Mouse (Mus musculus) neural tube, embryonic 12.5 days (tissue): ENCODE measurements around the gene Kptn. TPM values are rescaled to one million over a fixed set of nuclear protein-coding genes. Genes with fewer than 3 reads are reported as not detected.

Experiments
- ATAC-seq: fragments of 200-750 bp; cut with Nextera tagmentation; 2 replicates; pipeline ENCODE4 v1.8.0; 2017; ENCODE audit warnings: low read depth, mild to moderate bottlenecking, moderate TSS enrichment, moderate library complexity; ENCODE audit not compliant: low FRiP score
- H3K27ac ChIP-seq: fragments of 300-500 bp; sonication (generic); 2 replicates; pipeline ENCODE4 v1.5.1; 2016
- H3K27me3 ChIP-seq: fragments of 300-500 bp; sonication (generic); replicated peaks from 2 replicates; pipeline ENCODE4 v1.6.1; 2016; ENCODE audit warnings: mild to moderate bottlenecking
- H3K36me3 ChIP-seq: fragments of 300-500 bp; sonication (generic); 2 replicates; pipeline ENCODE4 v1.6.1; 2016; ENCODE audit warnings: mild to moderate bottlenecking
- H3K4me1 ChIP-seq: fragments of 300-500 bp; sonication (generic); 2 replicates; pipeline ENCODE4 v1.6.1; 2016
- H3K4me2 ChIP-seq: fragments of 300-500 bp; sonication (generic); replicated peaks from 2 replicates; pipeline ENCODE4 v1.6.1; 2016; ENCODE audit warnings: mild to moderate bottlenecking
- H3K4me3 ChIP-seq: fragments of 300-500 bp; sonication (generic); 2 replicates; pipeline ENCODE4 v1.5.1; 2016
- H3K9ac ChIP-seq: fragments of 300-500 bp; sonication (generic); 2 replicates; pipeline ENCODE4 v1.6.1; 2016; ENCODE audit warnings: mild to moderate bottlenecking
- H3K9me3 ChIP-seq: fragments of 300-500 bp; sonication (generic); 2 replicates; pipeline ENCODE4 v1.6.1; 2016; ENCODE audit warnings: mild to moderate bottlenecking
- WGBS: fragments of 180-500 bp; shearing (Covaris S2); methylation state at CpG from one replicate; pipeline ENCODE4 v1.1.7; 2016; 5-methylcytosine and 5-hydroxymethylcytosine counted together
- polyA plus RNA-seq: library from polyadenylated mRNA; unstranded; fragments of >200 nt; fragmentation: Nextera tagmentation; extraction: Ambion mirVana; gene quantifications from 2 replicates; pipeline ENCODE4 v1.2.1, GENCODE M21; 2016

Kptn gene
- 29.6 and 32.9 TPM in 2 replicates for polyA plus RNA-seq

- no peaks in the 10 kb centered on the region for H3K9me3 ChIP-seq
- H3K27ac ChIP-seq: no peak within 1 kb of the TSS
- ATAC-seq: peak; percentile 90
- 2% methylated on average over 33 of the region's 33 CpGs for WGBS
- H3K4me2 ChIP-seq: peak within 1 kb of the TSS; percentile 61
- H3K4me1 ChIP-seq: peaks cover 7% of the 10 kb centered on the region; the same call in 1 of the 2 replicates
- no peaks in the 10 kb centered on the region for H3K27me3 ChIP-seq
- H3K4me3 ChIP-seq: peak within 1 kb of the TSS; percentile 71
- peak within 1 kb of the TSS; percentile 67 for H3K9ac ChIP-seq
- H3K36me3 ChIP-seq: peaks cover 38% of the 10 kb centered on the region
Measured at GRCm38 (mm10) chr7:16119569-16120261, at the start of gene Kptn. Kptn (plus strand) TSS chr7:16119895.

- Histone ChIP-seq H3K9ac (no peak overlapping the region), H3K27me3 (no peaks in the 10 kb centered on the region), H3K4me3 (no peak overlapping the region), H3K36me3 (no peaks in the 10 kb centered on the region), H3K4me2 (no peak overlapping the region), H3K27ac (no peak overlapping the region), H3K9me3 (no peaks in the 10 kb centered on the region), H3K4me1 (no peaks in the 10 kb centered on the region)
- no peak for ATAC-seq
Measured at GRCm38 (mm10) chr7:16070846-16071245, 48.8 kb upstream of the Kptn start.

GRCm38 (mm10) chr7:16071906-16072305 lies 47.8 kb upstream of the Kptn start:
- no peak for ATAC-seq
- no peak overlapping the region for H3K4me2 ChIP-seq
- WGBS: 84% methylated on average over 6 of the region's 6 CpGs
- no peaks in the 10 kb centered on the region for H3K36me3 ChIP-seq
- no peaks in the 10 kb centered on the region; the same call in 1 of the 2 replicates for H3K27me3 ChIP-seq
- no peak overlapping the region for H3K27ac ChIP-seq
- no peaks in the 10 kb centered on the region for H3K4me1 ChIP-seq
- no peaks in the 10 kb centered on the region for H3K9me3 ChIP-seq
- H3K9ac ChIP-seq: no peak overlapping the region
- H3K4me3 ChIP-seq: no peak overlapping the region

- Histone ChIP-seq H3K9ac (no peak overlapping the region), H3K4me2 (no peak overlapping the region), H3K27ac (no peak overlapping the region), H3K36me3 (no peaks in the 10 kb centered on the region), H3K4me3 (no peak overlapping the region), H3K27me3 (peaks cover 3% of the 10 kb centered on the region), H3K9me3 (no peaks in the 10 kb centered on the region), H3K4me1 (no peaks in the 10 kb centered on the region)
- no peak for ATAC-seq
- WGBS: 74% methylated on average over 1 of the region's 1 CpGs
Measured at GRCm38 (mm10) chr7:16079947-16080346, 39.7 kb upstream of the Kptn start.

- no peak overlapping the region for H3K27ac ChIP-seq
Measured at GRCm38 (mm10) chr7:16080581-16080980, 39.1 kb upstream of the Kptn start.

GRCm38 (mm10) chr7:16083361-16083760 lies 36.3 kb upstream of the Kptn start:
- Histone ChIP-seq H3K4me2 (no peak overlapping the region), H3K27ac (no peak overlapping the region), H3K4me3 (no peak overlapping the region), H3K4me1 (no peaks in the 10 kb centered on the region), H3K27me3 (peaks cover 3% of the 10 kb centered on the region; the same call in 1 of the 2 replicates), H3K9ac (no peak overlapping the region), H3K36me3 (no peaks in the 10 kb centered on the region), H3K9me3 (no peaks in the 10 kb centered on the region)
- 72% methylated on average over 4 of the region's 4 CpGs for WGBS
- ATAC-seq: no peak

More at GRCm38 (mm10) chr7:16080581-16080980, 39.1 kb upstream of the Kptn start:
- Histone ChIP-seq H3K4me3 (no peak overlapping the region), H3K9ac (no peak overlapping the region), H3K9me3 (no peaks in the 10 kb centered on the region), H3K4me2 (no peak overlapping the region), H3K36me3 (no peaks in the 10 kb centered on the region), H3K27me3 (peaks cover 3% of the 10 kb centered on the region), H3K4me1 (no peaks in the 10 kb centered on the region)
- no peak for ATAC-seq
- WGBS: 69% methylated on average over 4 of the region's 4 CpGs

- no peak overlapping the region for H3K9ac ChIP-seq
- WGBS: 79% methylated on average over 2 of the region's 2 CpGs
- H3K36me3 ChIP-seq: no peaks in the 10 kb centered on the region
- no peak overlapping the region for H3K4me2 ChIP-seq
- H3K27ac ChIP-seq: no peak overlapping the region
- H3K4me1 ChIP-seq: no peaks in the 10 kb centered on the region
- peaks cover 3% of the 10 kb centered on the region; the same call in 1 of the 2 replicates for H3K27me3 ChIP-seq
- no peak for ATAC-seq
- H3K4me3 ChIP-seq: no peak overlapping the region
- H3K9me3 ChIP-seq: no peaks in the 10 kb centered on the region
Measured at GRCm38 (mm10) chr7:16087587-16087986, 32.1 kb upstream of the Kptn start.

- H3K27ac ChIP-seq: no peak overlapping the region
- 73% methylated on average over 3 of the region's 3 CpGs for WGBS
- H3K4me3 ChIP-seq: no peak overlapping the region
- no peaks in the 10 kb centered on the region for H3K9me3 ChIP-seq
- no peak overlapping the region for H3K9ac ChIP-seq
- ATAC-seq: no peak
- no peaks in the 10 kb centered on the region for H3K27me3 ChIP-seq
- H3K4me2 ChIP-seq: no peak overlapping the region
- peaks cover 7% of the 10 kb centered on the region for H3K4me1 ChIP-seq
- no peaks in the 10 kb centered on the region for H3K36me3 ChIP-seq
Measured at GRCm38 (mm10) chr7:16094592-16094991, 25.1 kb upstream of the Kptn start.

GRCm38 (mm10) chr7:16098021-16099017 lies 21.4 kb upstream of the Kptn start, which contains the start of gene Napa:
Napa (plus strand) TSS chr7:16098458.
- peak within 1 kb of the TSS; percentile 97 for H3K9ac ChIP-seq
- H3K4me1 ChIP-seq: peaks cover 29% of the 10 kb centered on the region
- peak within 1 kb of the TSS; percentile 92 for H3K4me3 ChIP-seq
- peak; percentile 98 for ATAC-seq
- H3K27me3 ChIP-seq: no peaks in the 10 kb centered on the region
- WGBS: under 1% methylated on average over 68 of the region's 68 CpGs
- no peaks in the 10 kb centered on the region for H3K9me3 ChIP-seq
- H3K4me2 ChIP-seq: peak within 1 kb of the TSS; percentile 98
- H3K36me3 ChIP-seq: peaks cover 9% of the 10 kb centered on the region
- peak within 1 kb of the TSS; percentile 79 for H3K27ac ChIP-seq

- Histone ChIP-seq H3K4me3 (peak overlapping the region; percentile 92; the same call in 1 of the 2 replicates), H3K4me2 (peak overlapping the region; percentile 98), H3K27me3 (no peaks in the 10 kb centered on the region), H3K9ac (peak overlapping the region; percentile 97; the same call in 1 of the 2 replicates), H3K27ac (no peak overlapping the region), H3K4me1 (peaks cover 38% of the 10 kb centered on the region), H3K9me3 (no peaks in the 10 kb centered on the region), H3K36me3 (peaks cover 17% of the 10 kb centered on the region)
- no peak for ATAC-seq
- 88% methylated on average over 4 of the region's 4 CpGs for WGBS
Measured at GRCm38 (mm10) chr7:16099901-16100300, 19.8 kb upstream of the Kptn start.

GRCm38 (mm10) chr7:16101081-16101480 lies 18.6 kb upstream of the Kptn start:
- H3K27ac ChIP-seq: no peak overlapping the region
- H3K36me3 ChIP-seq: peaks cover 17% of the 10 kb centered on the region
- 84% methylated on average over 7 of the region's 7 CpGs for WGBS
- no peaks in the 10 kb centered on the region for H3K9me3 ChIP-seq
- peaks cover 38% of the 10 kb centered on the region for H3K4me1 ChIP-seq
- no peak overlapping the region for H3K4me3 ChIP-seq
- ATAC-seq: no peak
- no peak overlapping the region for H3K9ac ChIP-seq
- H3K27me3 ChIP-seq: no peaks in the 10 kb centered on the region
- H3K4me2 ChIP-seq: no peak overlapping the region
